Mouse (Mus musculus): ENCODE data around the gene Mrrf. TPM values are rescaled to one million over a fixed set of nuclear protein-coding genes. Genes with fewer than 3 reads are reported as not detected.

The Mrrf gene
- polyA plus RNA-seq (2016; fragmentation: Nextera tagmentation; extraction: Ambion mirVana), result 19.0 and 25.5 TPM in 2 replicates

DNA sequence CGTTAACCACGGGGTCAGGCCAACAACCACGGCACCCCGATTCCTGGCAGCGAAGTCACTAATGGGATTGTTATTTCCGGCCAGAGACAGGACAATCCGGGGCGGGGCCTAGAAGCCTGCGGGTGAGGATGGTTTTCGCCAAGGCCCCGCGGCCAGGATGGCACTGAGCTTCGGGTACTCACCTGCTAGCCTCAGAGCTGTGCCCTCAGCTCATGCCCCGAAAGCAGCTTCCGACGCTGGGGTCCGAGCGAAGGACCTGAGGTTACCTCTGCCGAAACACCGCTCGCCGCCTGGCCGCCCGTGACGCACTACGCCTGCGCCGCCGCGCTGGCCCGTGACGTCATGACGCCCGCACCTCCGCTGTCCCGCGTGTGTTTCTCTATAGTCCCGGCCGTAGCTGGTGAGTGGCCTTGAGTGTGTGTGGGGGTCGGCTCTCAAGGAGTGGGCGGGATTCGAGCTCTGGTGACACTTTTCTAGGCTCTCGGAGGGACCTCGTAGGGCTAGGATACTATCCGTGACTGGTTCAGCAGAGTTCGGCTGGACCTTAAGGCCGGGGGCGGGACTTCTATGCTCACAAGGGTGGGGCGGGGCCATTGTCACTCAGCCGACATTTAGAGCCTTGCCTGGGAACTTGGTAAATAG lies at the start of gene Mrrf, which contains the start of gene Rbm18:
Gene Mrrf, plus strand, starts transcription at position 90 of the 642 bp plus-strand sequence.
Gene Rbm18, minus strand, starts transcription at position 474 of the 642 bp plus-strand sequence.
- under 1% methylated on average over 50 of the region's 50 CpGs for WGBS

GRCm38 (mm10) chr2:36089190-36089589 lies 47.0 kb upstream of the Mrrf start:
- Histone ChIP-seq H3K9ac (replicated peaks) (no peak overlapping the region), H3K27ac (replicated peaks) (no peak overlapping the region), H3K4me3 (no peak overlapping the region), H3K9me3 (no peaks in the 10 kb centered on the region), H3K27me3 (peaks cover 86% of the 10 kb centered on the region), H3K36me3 (no peaks in the 10 kb centered on the region), H3K4me1 (peaks cover 16% of the 10 kb centered on the region), H3K4me2 (replicated peaks) (no peak overlapping the region)
- WGBS, result 39% methylated on average over 3 of the region's 3 CpGs
- no peak for ATAC-seq (ENCODE audit: low FRiP score, low read depth)

More for the DNA sequence above, at the start of gene Mrrf, which contains the start of gene Rbm18:
- Histone ChIP-seq H3K27me3 (no peaks in the 10 kb centered on the region), H3K4me2 (replicated peaks) (peak within 1 kb of the TSS; percentile 76), H3K27ac (replicated peaks) (peak within 1 kb of the TSS; percentile 63), H3K36me3 (peaks cover 29% of the 10 kb centered on the region), H3K4me3 (peak within 1 kb of the TSS; percentile 83), H3K9me3 (no peaks in the 10 kb centered on the region), H3K4me1 (peaks cover 16% of the 10 kb centered on the region), H3K9ac (replicated peaks) (peak within 1 kb of the TSS; percentile 81)
- peak; percentile 98 for ATAC-seq (ENCODE audit: low FRiP score, low read depth)

DNA sequence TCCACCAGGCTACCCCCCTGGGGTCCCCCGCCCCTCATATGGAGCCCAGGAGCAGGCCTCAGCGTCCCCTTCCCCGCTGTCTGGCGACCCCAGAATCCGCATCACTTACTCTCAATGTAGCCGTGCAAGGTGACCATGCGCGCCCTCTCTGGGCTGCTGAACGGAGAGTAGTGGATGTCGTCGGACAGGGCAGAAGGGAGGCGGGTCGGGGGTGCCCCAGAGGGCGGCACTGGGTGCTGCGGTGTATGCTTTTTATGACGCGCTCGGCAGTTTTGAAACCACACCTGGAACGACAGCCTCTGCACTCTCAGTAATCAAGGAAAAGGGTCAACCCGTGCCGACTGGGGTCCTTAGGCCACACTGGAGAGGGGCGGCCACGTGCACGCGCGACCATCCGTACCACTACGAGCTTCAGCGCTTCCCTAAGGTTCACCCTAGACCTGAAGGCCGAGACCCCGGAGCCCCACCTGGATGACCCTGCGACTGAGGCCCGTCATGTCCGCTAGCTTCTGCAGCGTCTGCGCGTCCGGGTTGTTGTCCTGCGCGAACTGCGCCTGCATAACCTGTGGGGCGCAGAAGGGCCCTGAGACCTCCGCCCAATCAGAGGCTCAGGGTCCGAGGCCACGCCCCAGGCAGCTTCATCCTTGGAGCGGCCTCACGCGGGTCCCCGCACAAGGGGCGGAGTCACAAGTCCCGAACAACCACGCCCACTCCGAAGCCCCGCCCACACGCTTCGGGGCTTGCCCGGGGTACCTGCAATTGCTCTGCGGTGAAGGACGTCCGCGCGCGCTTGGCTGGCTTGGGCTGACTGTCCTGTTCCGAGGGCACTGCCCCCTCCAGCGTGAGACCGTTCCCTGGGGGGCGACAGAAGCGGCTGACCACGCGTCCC lies 45.1 kb upstream of the Mrrf start:
- Histone ChIP-seq H3K9ac (replicated peaks) (peak overlapping the region; percentile 24; the same call in 1 of the 2 replicates), H3K4me3 (peak overlapping the region; percentile 47), H3K4me1 (peaks cover 16% of the 10 kb centered on the region), H3K27ac (replicated peaks) (no peak overlapping the region), H3K36me3 (no peaks in the 10 kb centered on the region), H3K4me2 (replicated peaks) (peak overlapping the region; percentile 73), H3K27me3 (peaks cover 97% of the 10 kb centered on the region), H3K9me3 (no peaks in the 10 kb centered on the region)
- peak; percentile 89 for ATAC-seq (ENCODE audit: low FRiP score, low read depth)
- WGBS, result 2% methylated on average over 70 of the region's 70 CpGs

- Histone ChIP-seq H3K27ac (replicated peaks) (no peak overlapping the region), H3K9me3 (no peaks in the 10 kb centered on the region), H3K4me3 (no peak overlapping the region), H3K4me2 (replicated peaks) (no peak overlapping the region), H3K9ac (replicated peaks) (no peak overlapping the region), H3K27me3 (peaks cover 98% of the 10 kb centered on the region), H3K4me1 (peaks cover 16% of the 10 kb centered on the region), H3K36me3 (no peaks in the 10 kb centered on the region)
- WGBS, result 0% methylated on average over 4 of the region's 4 CpGs
- ATAC-seq (ENCODE audit: low FRiP score, low read depth), result no peak
Observed at GRCm38 (mm10) chr2:36092748-36093147, 43.4 kb upstream of the Mrrf start.

GRCm38 (mm10) chr2:36093301-36093700 lies 42.9 kb upstream of the Mrrf start:
- WGBS, result 10% methylated on average over 7 of the region's 7 CpGs
- H3K4me3 ChIP-seq, result no peak overlapping the region
- H3K36me3 ChIP-seq, result no peaks in the 10 kb centered on the region
- no peaks in the 10 kb centered on the region for H3K9me3 ChIP-seq
- no peak overlapping the region for H3K4me2 ChIP-seq (replicated peaks)
- H3K27ac ChIP-seq (replicated peaks), result no peak overlapping the region
- no peak for ATAC-seq (ENCODE audit: low FRiP score, low read depth)
- H3K4me1 ChIP-seq, result peaks cover 16% of the 10 kb centered on the region
- H3K27me3 ChIP-seq, result peaks cover 99% of the 10 kb centered on the region
- H3K9ac ChIP-seq (replicated peaks), result no peak overlapping the region

DNA sequence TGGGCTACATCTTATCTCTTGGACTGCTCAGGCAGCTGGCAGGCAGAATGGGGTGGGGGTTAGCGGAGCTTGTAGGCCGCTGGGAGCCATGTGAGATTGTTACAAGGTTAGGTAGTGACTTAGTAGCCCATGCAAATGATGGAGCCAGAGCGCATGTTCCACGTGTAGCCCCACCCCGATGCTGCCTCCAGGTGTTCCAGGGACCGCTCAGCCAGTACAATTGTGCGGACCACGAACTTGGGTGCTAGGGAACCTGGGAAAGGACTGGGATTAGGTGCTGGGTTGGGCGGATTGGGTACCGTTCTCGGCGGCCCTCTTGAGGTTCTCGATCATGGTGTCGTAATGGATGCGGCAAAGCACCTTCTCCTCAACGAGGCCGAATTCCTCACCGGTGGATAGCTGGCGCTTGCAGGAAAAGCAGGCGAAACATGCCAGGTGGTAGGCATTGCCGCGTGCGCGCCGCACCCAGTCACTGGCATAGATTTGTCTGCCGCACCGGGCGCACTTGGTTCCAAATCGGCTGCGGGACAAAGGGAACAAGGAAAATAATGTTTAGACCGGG lies 42.2 kb upstream of the Mrrf start:
- Histone ChIP-seq H3K4me3 (no peak overlapping the region), H3K4me2 (replicated peaks) (no peak overlapping the region)
- no peak for ATAC-seq (ENCODE audit: low FRiP score, low read depth)

DNA sequence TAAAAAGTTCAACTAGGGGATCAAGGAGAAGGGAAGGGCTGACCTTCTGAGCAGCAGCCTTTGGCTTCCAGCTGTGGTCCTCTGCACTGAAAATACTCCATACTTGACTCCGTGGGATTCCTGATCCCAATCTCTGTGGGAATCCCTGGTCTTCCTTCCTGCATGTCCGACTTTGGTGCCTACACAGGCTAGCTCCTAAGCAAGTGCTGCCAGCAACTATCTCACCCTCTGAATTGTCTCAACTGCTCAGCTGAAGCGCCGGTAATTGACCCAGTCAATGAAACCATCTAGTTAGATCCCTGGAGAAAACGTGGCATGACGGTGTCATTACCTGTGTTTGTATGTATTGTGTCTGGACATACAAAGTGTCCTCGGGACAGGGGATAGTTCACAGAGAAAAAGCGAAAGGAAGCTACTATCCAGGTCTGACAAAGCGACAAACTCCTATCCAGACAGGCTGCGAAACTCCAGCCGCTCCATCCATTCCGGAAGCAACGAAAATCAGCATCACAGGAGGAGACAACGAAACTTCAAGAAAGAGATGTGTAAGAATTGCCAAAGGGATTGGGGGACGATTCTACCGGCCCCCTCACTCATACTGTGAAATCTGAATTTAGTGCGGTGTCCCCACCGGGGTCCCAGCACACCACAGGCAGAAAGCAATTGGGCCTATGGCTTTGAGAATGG lies 38.9 kb upstream of the Mrrf start:
- ATAC-seq (ENCODE audit: low FRiP score, low read depth), result no peak
- Histone ChIP-seq H3K36me3 (no peaks in the 10 kb centered on the region), H3K27me3 (peaks cover 100% of the 10 kb centered on the region), H3K4me2 (replicated peaks) (no peak overlapping the region), H3K9ac (replicated peaks) (no peak overlapping the region), H3K9me3 (no peaks in the 10 kb centered on the region), H3K4me3 (no peak overlapping the region), H3K27ac (replicated peaks) (no peak overlapping the region), H3K4me1 (no peaks in the 10 kb centered on the region)
- WGBS, result 2% methylated on average over 18 of the region's 18 CpGs

More for the DNA sequence above, 42.2 kb upstream of the Mrrf start:
- peaks cover 100% of the 10 kb centered on the region for H3K27me3 ChIP-seq
- H3K9ac ChIP-seq (replicated peaks), result no peak overlapping the region
- H3K27ac ChIP-seq (replicated peaks), result no peak overlapping the region
- WGBS, result 2% methylated on average over 31 of the region's 31 CpGs
- H3K36me3 ChIP-seq, result no peaks in the 10 kb centered on the region
- H3K4me1 ChIP-seq, result peaks cover 16% of the 10 kb centered on the region
- no peaks in the 10 kb centered on the region for H3K9me3 ChIP-seq

DNA sequence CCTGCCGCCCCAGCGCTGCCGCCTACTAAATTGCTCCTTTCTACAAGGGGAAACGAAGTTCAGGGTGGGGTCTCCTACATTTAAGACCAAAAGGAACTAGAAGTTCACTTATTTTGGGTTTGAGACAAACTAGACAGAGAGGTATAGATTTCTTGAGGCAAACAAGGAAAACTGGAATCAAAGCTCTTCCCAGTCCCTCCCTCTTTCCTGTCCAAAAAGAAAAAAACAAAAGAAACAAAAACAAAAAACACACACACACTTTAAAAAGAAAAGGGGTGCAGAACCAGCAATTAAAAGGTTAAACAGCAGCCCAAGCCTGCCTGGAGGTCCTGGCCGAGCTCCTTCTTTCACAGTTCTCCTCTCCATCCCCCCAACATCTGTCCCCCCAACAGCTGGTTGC lies 38.2 kb upstream of the Mrrf start:
- Histone ChIP-seq H3K9ac (replicated peaks) (no peak overlapping the region), H3K4me1 (peaks cover 5% of the 10 kb centered on the region), H3K4me2 (replicated peaks) (no peak overlapping the region), H3K9me3 (no peaks in the 10 kb centered on the region), H3K4me3 (no peak overlapping the region), H3K36me3 (no peaks in the 10 kb centered on the region), H3K27ac (replicated peaks) (no peak overlapping the region), H3K27me3 (peaks cover 100% of the 10 kb centered on the region)
- WGBS, result 0% methylated on average over 5 of the region's 5 CpGs
- ATAC-seq (ENCODE audit: low FRiP score, low read depth), result no peak

- no peak overlapping the region for H3K4me3 ChIP-seq
- no peak overlapping the region for H3K27ac ChIP-seq (replicated peaks)
- no peaks in the 10 kb centered on the region for H3K36me3 ChIP-seq
- H3K4me1 ChIP-seq, result peaks cover 22% of the 10 kb centered on the region
- no peak for ATAC-seq (ENCODE audit: low FRiP score, low read depth)
- 3% methylated on average over 6 of the region's 6 CpGs for WGBS
- no peaks in the 10 kb centered on the region for H3K9me3 ChIP-seq
- no peak overlapping the region for H3K4me2 ChIP-seq (replicated peaks)
- no peak overlapping the region for H3K9ac ChIP-seq (replicated peaks)
- peaks cover 100% of the 10 kb centered on the region for H3K27me3 ChIP-seq
Observed at GRCm38 (mm10) chr2:36099739-36100138, 36.5 kb upstream of the Mrrf start.

- no peaks in the 10 kb centered on the region for H3K36me3 ChIP-seq
- H3K9me3 ChIP-seq, result no peaks in the 10 kb centered on the region
- 0 out of 2 replicates have a peak overlapping the region, but pooled peaks have one; percentile 1 for H3K4me2 ChIP-seq (replicated peaks)
- no peak for ATAC-seq (ENCODE audit: low FRiP score, low read depth)
- peaks cover 32% of the 10 kb centered on the region for H3K4me1 ChIP-seq
- H3K27ac ChIP-seq (replicated peaks), result no peak overlapping the region
- peak overlapping the region; percentile 45 for H3K4me3 ChIP-seq
- 2% methylated on average over 28 of the region's 28 CpGs for WGBS
- no peak overlapping the region for H3K9ac ChIP-seq (replicated peaks)
- peaks cover 100% of the 10 kb centered on the region for H3K27me3 ChIP-seq
Observed at GRCm38 (mm10) chr2:36101866-36102558, 34.2 kb upstream of the Mrrf start.

GRCm38 (mm10) chr2:36102559-36102946 lies 33.6 kb upstream of the Mrrf start:
- WGBS, result under 1% methylated on average over 21 of the region's 21 CpGs
- no peaks in the 10 kb centered on the region for H3K9me3 ChIP-seq
- H3K4me3 ChIP-seq, result peak overlapping the region; percentile 45
- peak overlapping the region; percentile 1; the same call in 1 of the 2 replicates for H3K4me2 ChIP-seq (replicated peaks)
- no peak overlapping the region for H3K27ac ChIP-seq (replicated peaks)
- no peaks in the 10 kb centered on the region for H3K36me3 ChIP-seq
- peaks cover 100% of the 10 kb centered on the region for H3K27me3 ChIP-seq
- H3K4me1 ChIP-seq, result peaks cover 32% of the 10 kb centered on the region
- ATAC-seq (ENCODE audit: low FRiP score, low read depth), result no peak
- H3K9ac ChIP-seq (replicated peaks), result no peak overlapping the region

Data from midbrain, embryonic 12.5 days (tissue).